ENCODE assay signal across 50 mouse cellular contexts in the genomic region with DNA sequence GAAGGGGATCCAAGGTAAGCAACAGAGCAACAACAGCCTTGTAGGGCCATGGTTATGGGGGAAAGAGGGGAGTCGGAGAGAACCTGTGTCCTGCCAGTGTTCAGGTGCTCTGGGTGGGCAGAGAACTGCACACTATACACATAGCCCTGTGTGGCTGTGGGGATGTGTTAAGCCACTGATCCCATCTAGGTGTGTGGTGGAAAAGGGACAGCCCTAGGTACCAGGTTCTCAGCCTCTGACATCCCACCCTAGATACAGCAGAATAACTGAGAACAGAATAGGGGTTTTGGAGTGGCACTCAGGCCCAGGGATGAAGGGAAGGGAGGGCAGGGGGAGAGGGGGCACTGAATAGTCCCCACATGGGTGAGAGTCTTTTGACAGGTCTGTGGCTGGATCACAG. TPM values are rescaled to one million over a fixed set of nuclear protein-coding genes. Genes with fewer than 3 reads are reported as not detected.
"Had no signal": no experiment of that assay in that cellular context is flagged by ENCODE, and none has a peak within 500 bp of the region (broad histone marks: within the 10 kb centered on the region; RNA-seq: fewer than 3 reads in every experiment).

No protein-coding gene starts in this region.

- H3K4me3 ChIP-seq: heart, adult 2 months; heart, embryonic 10.5 days; heart, embryonic 12.5 days; heart, embryonic 15.5 days; hindbrain, embryonic 10.5 days; hindbrain, embryonic 12.5 days; hindbrain, embryonic 13.5 days; hindbrain, embryonic 15.5 days; intestine, embryonic 15.5 days; kidney, embryonic 15.5 days; layer of hippocampus, adult 2 months; left cerebral cortex, adult 2 months had no signal

- H3K9me3 ChIP-seq: heart, embryonic 15.5 days; intestine, embryonic 15.5 days; kidney, embryonic 15.5 days had no signal

- H3K36me3 ChIP-seq: heart, embryonic 10.5 days; heart, embryonic 12.5 days; heart, embryonic 15.5 days; hindbrain, embryonic 10.5 days; hindbrain, embryonic 12.5 days; hindbrain, embryonic 13.5 days; hindbrain, embryonic 15.5 days; intestine, embryonic 15.5 days; kidney, embryonic 15.5 days had no signal

- H3K27me3 ChIP-seq: heart, embryonic 12.5 days; heart, embryonic 15.5 days; hindbrain, embryonic 12.5 days; hindbrain, embryonic 13.5 days; hindbrain, embryonic 15.5 days; intestine, embryonic 15.5 days; kidney, embryonic 15.5 days had no signal

- DNase-seq: heart, adult 2 months; heart, postnatal 10 days; heart, postnatal 14 days; heart, postnatal 4 days; kidney, adult 11 months; kidney, adult 18-20 months; kidney, adult 2 months; kidney, adult 8-10 months; kidney, adult 9 months; kidney, postnatal 10 days; kidney, postnatal 14 days; kidney, postnatal 25 days; kidney, postnatal 36 days; kidney, postnatal 4 days; layer of hippocampus, adult 9-11 months; layer of hippocampus, postnatal 36 days had no signal

- H3K4me2 ChIP-seq: heart, embryonic 11.5 days; heart, embryonic 12.5 days; heart, embryonic 15.5 days; hindbrain, embryonic 12.5 days; hindbrain, embryonic 13.5 days; hindbrain, embryonic 14.5 days; hindbrain, embryonic 15.5 days; intestine, embryonic 15.5 days; kidney, embryonic 15.5 days had no signal

- H3K9ac ChIP-seq: heart, embryonic 12.5 days; heart, embryonic 15.5 days; hindbrain, embryonic 12.5 days; hindbrain, embryonic 13.5 days; hindbrain, embryonic 14.5 days; hindbrain, embryonic 15.5 days; intestine, embryonic 15.5 days; kidney, embryonic 15.5 days had no signal

- H3K27ac ChIP-seq: heart, adult 2 months; heart, embryonic 10.5 days; heart, embryonic 15.5 days; hindbrain, embryonic 10.5 days; hindbrain, embryonic 12.5 days; hindbrain, embryonic 13.5 days; hindbrain, embryonic 14.5 days; hindbrain, embryonic 15.5 days; intestine, embryonic 15.5 days; kidney, embryonic 15.5 days; kidney, postnatal 0 days; layer of hippocampus, adult 2 months; left cerebral cortex, adult 2 months had no signal

- ATAC-seq: hindbrain, embryonic 16.5 days; inflammation-experienced regulatory T-cells, adult 6 months; intestine, embryonic 15.5 days; intestine, embryonic 16.5 days; intestine, postnatal 0 days had no signal

- H3K4me1 ChIP-seq: heart, embryonic 10.5 days; heart, embryonic 12.5 days; heart, embryonic 15.5 days; hindbrain, embryonic 10.5 days; hindbrain, embryonic 12.5 days; hindbrain, embryonic 13.5 days; hindbrain, embryonic 15.5 days; intestine, embryonic 15.5 days; kidney, embryonic 15.5 days had no signal

RNA-seq across cellular contexts. Expression of gene Klra8, which starts 19.2 kb away (rescaled TPM):
- total RNA-seq: heart, postnatal 4 days; hematopoietic stem cell, adult 5-6 weeks; layer of hippocampus, adult 18-20 months; layer of hippocampus, adult 2 months; layer of hippocampus, postnatal 10 days; layer of hippocampus, postnatal 14 days; layer of hippocampus, postnatal 25 days; layer of hippocampus, postnatal 36 days; left cerebral cortex, adult 18-20 months; left cerebral cortex, adult 2 months; left cerebral cortex, adult 8-10 months had no signal
- polyA plus RNA-seq: heart, embryonic 10.5 days; heart, embryonic 11.5 days; heart, embryonic 12.5 days; heart, embryonic 14.5 days; heart, embryonic 15.5 days; heart, embryonic 16.5 days; heart, postnatal 0 days; hindbrain, embryonic 10.5 days; hindbrain, embryonic 12.5 days; hindbrain, embryonic 13.5 days; hindbrain, embryonic 14.5 days; hindbrain, embryonic 15.5 days; hindbrain, embryonic 16.5 days; inflammation-experienced regulatory T-cells, adult 6 months; intestine, embryonic 14.5 days; intestine, embryonic 15.5 days; intestine, embryonic 16.5 days; intestine, postnatal 0 days; kidney, adult 2 months; kidney, embryonic 14.5 days; kidney, embryonic 15.5 days; kidney, embryonic 16.5 days; kidney, postnatal 0 days; large intestine, adult 2 months had no signal

RNA-seq across cellular contexts. Expression of gene Klra4, which starts 43.4 kb away (rescaled TPM):
- total RNA-seq: heart, adult 2 months; heart, postnatal 10 days; heart, postnatal 14 days; heart, postnatal 25 days; heart, postnatal 4 days; hematopoietic stem cell, adult 5-6 weeks; layer of hippocampus, adult 18-20 months; layer of hippocampus, adult 2 months; layer of hippocampus, adult 8-10 months; layer of hippocampus, postnatal 10 days; layer of hippocampus, postnatal 14 days; layer of hippocampus, postnatal 25 days; layer of hippocampus, postnatal 36 days; left cerebral cortex, adult 18-20 months; left cerebral cortex, adult 2 months; left cerebral cortex, adult 8-10 months had no signal
- polyA plus RNA-seq: heart, embryonic 10.5 days; heart, embryonic 11.5 days; heart, embryonic 12.5 days; heart, embryonic 14.5 days; heart, embryonic 15.5 days; heart, embryonic 16.5 days; heart, postnatal 0 days; hindbrain, embryonic 10.5 days; hindbrain, embryonic 12.5 days; hindbrain, embryonic 13.5 days; hindbrain, embryonic 14.5 days; hindbrain, embryonic 15.5 days; hindbrain, embryonic 16.5 days; inflammation-experienced regulatory T-cells, adult 6 months; intestine, embryonic 14.5 days; intestine, embryonic 15.5 days; intestine, embryonic 16.5 days; intestine, postnatal 0 days; kidney, embryonic 14.5 days; kidney, embryonic 15.5 days; kidney, embryonic 16.5 days; kidney, postnatal 0 days; large intestine, adult 2 months had no signal
